Mouse (Mus musculus): Measurements from ENCODE around the gene Rab19.
"Not testable (repeated sequence)": the region's sequence is repeated elsewhere in the genome, so short reads cannot be mapped to it uniquely, and the experiment has no call there.

Rab19 gene

GRCm38 (mm10) chr6:39429007-39429788, 48.2 kb downstream of the Rab19 start:
- no peak for DNase-seq (ENCODE audit: low spot score in 2 of 2)

GRCm38 (mm10) chr6:39430722-39431121, 49.7 kb downstream of the Rab19 start:
- DNase-seq (ENCODE audit: low spot score in 2 of 2), result no peak

GRCm38 (mm10) chr6:39433174-39433573, 52.2 kb downstream of the Rab19 start:
- DNase-seq (ENCODE audit: low spot score in 2 of 2), result no peak

GRCm38 (mm10) chr6:39433701-39434100, 52.7 kb downstream of the Rab19 start:
- no peak for DNase-seq (ENCODE audit: low spot score in 2 of 2)

GRCm38 (mm10) chr6:39434111-39434885, 53.3 kb downstream of the Rab19 start:
- DNase-seq (ENCODE audit: low spot score in 2 of 2), result no peak

GRCm38 (mm10) chr6:39434886-39435492, 54.0 kb downstream of the Rab19 start:
- DNase-seq (ENCODE audit: low spot score in 2 of 2), result no peak

GRCm38 (mm10) chr6:39435875-39436274, 54.9 kb downstream of the Rab19 start:
- no peak for DNase-seq (ENCODE audit: low spot score in 2 of 2)

GRCm38 (mm10) chr6:39437519-39437918, 56.5 kb downstream of the Rab19 start:
- DNase-seq (ENCODE audit: low spot score in 2 of 2), result not testable (repeated sequence)
